ENCODE assay signal across 15 mouse cellular contexts in the genomic region with DNA sequence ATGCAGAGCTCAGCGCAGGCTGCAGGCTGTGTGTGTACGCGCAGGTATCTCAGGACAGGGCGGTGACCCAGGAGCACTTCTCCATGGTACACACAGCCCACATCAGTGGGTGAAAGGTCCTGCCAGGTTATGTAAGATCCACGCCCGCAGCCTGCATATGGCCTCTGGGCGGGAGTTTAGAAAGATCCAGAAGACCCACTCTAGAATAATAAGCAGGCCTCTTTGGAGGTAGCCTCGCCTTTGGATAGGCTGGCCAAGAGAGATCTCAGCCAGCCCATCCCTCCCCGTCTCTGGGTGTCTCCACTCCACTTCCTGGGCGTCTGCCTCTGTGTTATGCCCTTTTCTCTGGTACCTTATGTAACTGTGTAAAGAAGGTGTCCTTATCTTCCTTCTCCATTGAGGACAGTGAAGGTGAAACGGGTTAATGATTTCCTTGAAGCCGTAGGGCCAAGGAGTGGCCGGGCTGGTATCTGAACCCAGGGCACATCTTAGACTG. TPM values are rescaled to one million over a fixed set of nuclear protein-coding genes. Genes with fewer than 3 reads are reported as not detected.
DNase-seq lines count a peak whose midpoint lies in the region; ATAC-seq and TF ChIP-seq lines count a peak whose summit lies in the region.
"Had no signal": no experiment of that assay in that cellular context is flagged by ENCODE, and none has a peak within 500 bp of the region (broad histone marks: within the 10 kb centered on the region; RNA-seq: fewer than 3 reads in every experiment).

No protein-coding gene starts in this region.

- 63% methylated on average over 13 of the region's 13 CpGs for WGBS in liver, embryonic 16.5 days (ENCODE audit: insufficient replicate concordance)
- whole genome bisulfite sequencing in liver, embryonic 11.5 days: 78% methylated on average over 13 of the region's 13 CpGs
- 84% methylated on average over 13 of the region's 13 CpGs for WGBS in kidney, postnatal 0 days
- WGBS in stomach, embryonic 14.5 days: 74% methylated on average over 13 of the region's 13 CpGs

- no peak overlapping the region for H3K27ac ChIP-seq in liver, embryonic 16.5 days (ENCODE audit: low read length)
- no peak overlapping the region for H3K27ac ChIP-seq in liver, embryonic 11.5 days (ENCODE audit: low read depth, low read length)
- peak overlapping the region; percentile 41; the same call in 1 of the 2 replicates for H3K27ac ChIP-seq in brown adipose tissue, adult 24 weeks (replicated peaks; ENCODE audit: low read depth, low read length)
- H3K27ac ChIP-seq in kidney, postnatal 0 days: no peak overlapping the region
- H3K27ac ChIP-seq in stomach, embryonic 14.5 days (ENCODE audit: low read length): no peak overlapping the region
- H3K27ac ChIP-seq: embryonic facial prominence, embryonic 12.5 days; forebrain, embryonic 10.5 days; limb, embryonic 12.5 days had no signal

- no peak overlapping the region for H3K4me2 ChIP-seq in liver, embryonic 16.5 days (ENCODE audit: low read depth, low read length)
- H3K4me2 ChIP-seq in liver, embryonic 11.5 days: no peak overlapping the region
- H3K4me2 ChIP-seq in kidney, postnatal 0 days (ENCODE audit: low read length): no peak overlapping the region
- no peak overlapping the region for H3K4me2 ChIP-seq in stomach, embryonic 14.5 days (replicated peaks; ENCODE audit: low read depth, low read length)
- H3K4me2 ChIP-seq: embryonic facial prominence, embryonic 12.5 days; limb, embryonic 12.5 days had no signal

- no peak overlapping the region for H3K4me3 ChIP-seq in liver, embryonic 16.5 days (ENCODE audit: low read depth, low read length)
- no peak overlapping the region for H3K4me3 ChIP-seq in liver, embryonic 11.5 days (ENCODE audit: low read depth, low read length)
- H3K4me3 ChIP-seq in brown adipose tissue, adult 24 weeks (ENCODE audit: insufficient read depth, low read depth, low read length): no peak overlapping the region
- H3K4me3 ChIP-seq in kidney, postnatal 0 days (replicated peaks; ENCODE audit: low read depth, low read length): no peak overlapping the region
- H3K4me3 ChIP-seq in stomach, embryonic 14.5 days (ENCODE audit: low read depth, low read length): no peak overlapping the region
- H3K4me3 ChIP-seq: embryonic facial prominence, embryonic 12.5 days; forebrain, embryonic 10.5 days; limb, embryonic 12.5 days; megakaryocyte, embryonic 14.5 days had no signal

- peak; percentile 78 for ATAC-seq in liver, embryonic 16.5 days (ENCODE audit: low read depth)
- no peak for ATAC-seq in liver, embryonic 11.5 days (replicated peaks; ENCODE audit: low FRiP score)
- ATAC-seq in kidney, postnatal 0 days (replicated peaks; ENCODE audit: low FRiP score, low read depth): 0 out of 2 replicates have a peak, but pooled peaks have one; percentile 23
- peak; percentile 73 for ATAC-seq in stomach, embryonic 14.5 days (ENCODE audit: insufficient number of reproducible peaks, insufficient read depth, low FRiP score, low read depth)
- ATAC-seq: inflammation-experienced regulatory T-cells, adult 6 months had no signal

- H3K9me3 ChIP-seq in liver, embryonic 16.5 days (replicated peaks; ENCODE audit: control insufficient read depth, low read length): no peaks in the 10 kb centered on the region
- H3K9me3 ChIP-seq in liver, embryonic 11.5 days (ENCODE audit: control insufficient read depth, low read length): no peaks in the 10 kb centered on the region
- no peaks in the 10 kb centered on the region for H3K9me3 ChIP-seq in kidney, postnatal 0 days (replicated peaks; ENCODE audit: low read length)
- H3K9me3 ChIP-seq in stomach, embryonic 14.5 days (ENCODE audit: control insufficient read depth, low read depth, low read length): no peaks in the 10 kb centered on the region
- H3K9me3 ChIP-seq: embryonic facial prominence, embryonic 12.5 days; forebrain, embryonic 10.5 days; limb, embryonic 12.5 days; megakaryocyte, embryonic 14.5 days had no signal

- peaks cover 2% of the 10 kb centered on the region; the same call in 1 of the 2 replicates for H3K4me1 ChIP-seq in liver, embryonic 16.5 days (ENCODE audit: control insufficient read depth, low read depth, low read length)
- no peaks in the 10 kb centered on the region for H3K4me1 ChIP-seq in liver, embryonic 11.5 days (replicated peaks; ENCODE audit: control insufficient read depth, insufficient read depth, low read length)
- H3K4me1 ChIP-seq in brown adipose tissue, adult 24 weeks (ENCODE audit: control insufficient read depth, insufficient read depth, insufficient read length, low read length): peaks cover 12% of the 10 kb centered on the region
- no peaks in the 10 kb centered on the region for H3K4me1 ChIP-seq in kidney, postnatal 0 days (replicated peaks; ENCODE audit: insufficient read depth, low read length)
- H3K4me1 ChIP-seq in stomach, embryonic 14.5 days (ENCODE audit: control insufficient read depth, insufficient read depth, low read length): no peaks in the 10 kb centered on the region
- H3K4me1 ChIP-seq: embryonic facial prominence, embryonic 12.5 days; megakaryocyte, embryonic 14.5 days had no signal

- TF ChIP-seq CTCF in kidney, postnatal 0 days (IDR thresholded peaks at IDR 0.05; ENCODE audit: low read depth): no peak

- H3K36me3 ChIP-seq in liver, embryonic 16.5 days (ENCODE audit: control insufficient read depth, insufficient read depth): no peaks in the 10 kb centered on the region
- H3K36me3 ChIP-seq in liver, embryonic 11.5 days (ENCODE audit: control insufficient read depth, insufficient read depth, low read length): no peaks in the 10 kb centered on the region
- no peaks in the 10 kb centered on the region for H3K36me3 ChIP-seq in kidney, postnatal 0 days (ENCODE audit: insufficient read depth, low read length)
- H3K36me3 ChIP-seq in stomach, embryonic 14.5 days (ENCODE audit: control insufficient read depth, insufficient read depth, low read length): no peaks in the 10 kb centered on the region
- H3K36me3 ChIP-seq: embryonic facial prominence, embryonic 12.5 days; forebrain, embryonic 10.5 days; limb, embryonic 12.5 days had no signal

- H3K27me3 ChIP-seq in liver, embryonic 16.5 days (ENCODE audit: control insufficient read depth, insufficient read depth, low read depth, low read length): no peaks in the 10 kb centered on the region
- no peaks in the 10 kb centered on the region for H3K27me3 ChIP-seq in liver, embryonic 11.5 days (replicated peaks; ENCODE audit: control insufficient read depth, insufficient read depth, low read length)
- no peaks in the 10 kb centered on the region for H3K27me3 ChIP-seq in kidney, postnatal 0 days (ENCODE audit: insufficient read depth, low read length)
- no peaks in the 10 kb centered on the region for H3K27me3 ChIP-seq in stomach, embryonic 14.5 days (ENCODE audit: control insufficient read depth, insufficient read depth, low read length)
- H3K27me3 ChIP-seq: embryonic facial prominence, embryonic 12.5 days; limb, embryonic 12.5 days had no signal

- DNase-seq in liver, embryonic 11.5 days (ENCODE audit: low spot score): no peak
- DNase-seq in kidney, postnatal 0 days (ENCODE audit: low spot score): no peak
- no peak for DNase-seq in adrenal gland, postnatal 36 days
- no peak for DNase-seq in frontal cortex, adult 2 months (ENCODE audit: extremely low spot score in 1 of 2, low spot score in 1 of 2)
- DNase-seq: cerebellum, adult 9-11 months; heart, postnatal 4 days; right cerebral cortex, postnatal 25 days had no signal

- H3K9ac ChIP-seq in liver, embryonic 16.5 days (ENCODE audit: low read depth, low read length): no peak overlapping the region
- H3K9ac ChIP-seq in liver, embryonic 11.5 days (ENCODE audit: low read depth, low read length): no peak overlapping the region
- no peak overlapping the region for H3K9ac ChIP-seq in kidney, postnatal 0 days (ENCODE audit: low read depth, low read length)
- H3K9ac ChIP-seq in stomach, embryonic 14.5 days (replicated peaks; ENCODE audit: low read depth, low read length): no peak overlapping the region
- H3K9ac ChIP-seq: embryonic facial prominence, embryonic 12.5 days; limb, embryonic 12.5 days had no signal

RNA-seq across cellular contexts. Expression of a gene that starts 10.5 kb away (rescaled TPM):
- polyA plus RNA-seq in liver, embryonic 16.5 days (2015; fragmentation: Nextera tagmentation; extraction: Ambion mirVana): 1.6 TPM in 2 replicates
- 4.1 and 6.5 TPM in 2 replicates for polyA plus RNA-seq in liver, embryonic 11.5 days (2014; fragmentation: Nextera tagmentation; extraction: Ambion mirVana)
- 6.3 and 15.4 TPM in 2 replicates for polyA plus RNA-seq in brown adipose tissue, adult 24 weeks (2012; ENCODE audit: insufficient read depth, insufficient read length, missing spikeins)
- polyA plus RNA-seq in kidney, postnatal 0 days (2015; fragmentation: Nextera tagmentation; extraction: Ambion mirVana): 13.9 and 16.9 TPM in 2 replicates
- polyA plus RNA-seq in stomach, embryonic 14.5 days (2014; fragmentation: Nextera tagmentation; extraction: Ambion mirVana): 10.6 and 14.0 TPM in 2 replicates
- 10 to 100 TPM; 21.5 to 34.8 TPM for total RNA-seq in adrenal gland, postnatal 36 days (2021)
- 34.3 and 41.8 TPM in 2 replicates for polyA plus RNA-seq in frontal cortex, adult 2 months (2012; rRNA removed)

RNA-seq across cellular contexts. Expression of a gene that starts 46.1 kb away (rescaled TPM):
- 44.8 and 47.9 TPM in 2 replicates for polyA plus RNA-seq in liver, embryonic 16.5 days (2015; fragmentation: Nextera tagmentation; extraction: Ambion mirVana)
- polyA plus RNA-seq in liver, embryonic 11.5 days (2014; fragmentation: Nextera tagmentation; extraction: Ambion mirVana): 100 and 109 TPM in 2 replicates
- polyA plus RNA-seq in brown adipose tissue, adult 24 weeks (2012; ENCODE audit: insufficient read depth, insufficient read length, missing spikeins): 31.2 and 37.5 TPM in 2 replicates
- 105 and 110 TPM in 2 replicates for polyA plus RNA-seq in kidney, postnatal 0 days (2015; fragmentation: Nextera tagmentation; extraction: Ambion mirVana)
- polyA plus RNA-seq in stomach, embryonic 14.5 days (2014; fragmentation: Nextera tagmentation; extraction: Ambion mirVana): 122 TPM in 2 replicates
- total RNA-seq in adrenal gland, postnatal 36 days (2021): 10 to 100 TPM; 60.5 to 61.1 TPM
- polyA plus RNA-seq in frontal cortex, adult 2 months (2012; rRNA removed): 145 and 160 TPM in 2 replicates

RNA-seq across cellular contexts. Expression of a gene that starts 50.0 kb away (rescaled TPM):
- polyA plus RNA-seq in liver, embryonic 16.5 days (2015; fragmentation: Nextera tagmentation; extraction: Ambion mirVana): not detected in 2 replicates
- 0.48 TPM in 1 of 2 replicates, not detected in the other for polyA plus RNA-seq in liver, embryonic 11.5 days (2014; fragmentation: Nextera tagmentation; extraction: Ambion mirVana)
- not detected in 2 replicates for polyA plus RNA-seq in brown adipose tissue, adult 24 weeks (2012; ENCODE audit: insufficient read depth, insufficient read length, missing spikeins)
- polyA plus RNA-seq in kidney, postnatal 0 days (2015; fragmentation: Nextera tagmentation; extraction: Ambion mirVana): 0.42 and 0.61 TPM in 2 replicates
- 0.46 and 1.4 TPM in 2 replicates for polyA plus RNA-seq in stomach, embryonic 14.5 days (2014; fragmentation: Nextera tagmentation; extraction: Ambion mirVana)
- not detected for total RNA-seq in adrenal gland, postnatal 36 days (2021)
- polyA plus RNA-seq in frontal cortex, adult 2 months (2012; rRNA removed): 22.7 and 23.6 TPM in 2 replicates
- polyA plus RNA-seq: inflammation-experienced regulatory T-cells, adult 6 months had no signal

RNA-seq across cellular contexts. Expression of a gene that starts 50.9 kb away (rescaled TPM):
- 0.06 TPM in 1 of 2 replicates, not detected in the other for polyA plus RNA-seq in liver, embryonic 16.5 days (2015; fragmentation: Nextera tagmentation; extraction: Ambion mirVana)
- polyA plus RNA-seq in liver, embryonic 11.5 days (2014; fragmentation: Nextera tagmentation; extraction: Ambion mirVana): not detected in 2 replicates
- polyA plus RNA-seq in brown adipose tissue, adult 24 weeks (2012; ENCODE audit: insufficient read depth, insufficient read length, missing spikeins): not detected in 2 replicates
- 0.08 TPM in 1 of 2 replicates, not detected in the other for polyA plus RNA-seq in kidney, postnatal 0 days (2015; fragmentation: Nextera tagmentation; extraction: Ambion mirVana)
- polyA plus RNA-seq in stomach, embryonic 14.5 days (2014; fragmentation: Nextera tagmentation; extraction: Ambion mirVana): 0.22 TPM in 1 of 2 replicates, not detected in the other
- not detected for total RNA-seq in adrenal gland, postnatal 36 days (2021)
- polyA plus RNA-seq in frontal cortex, adult 2 months (2012; rRNA removed): 0.38 and 0.46 TPM in 2 replicates
- total RNA-seq: heart, postnatal 4 days had no signal
- polyA plus RNA-seq: limb, embryonic 12.5 days had no signal
